Comparison of ENCODE assay signal across 18 mouse cellular contexts in the genomic region with DNA sequence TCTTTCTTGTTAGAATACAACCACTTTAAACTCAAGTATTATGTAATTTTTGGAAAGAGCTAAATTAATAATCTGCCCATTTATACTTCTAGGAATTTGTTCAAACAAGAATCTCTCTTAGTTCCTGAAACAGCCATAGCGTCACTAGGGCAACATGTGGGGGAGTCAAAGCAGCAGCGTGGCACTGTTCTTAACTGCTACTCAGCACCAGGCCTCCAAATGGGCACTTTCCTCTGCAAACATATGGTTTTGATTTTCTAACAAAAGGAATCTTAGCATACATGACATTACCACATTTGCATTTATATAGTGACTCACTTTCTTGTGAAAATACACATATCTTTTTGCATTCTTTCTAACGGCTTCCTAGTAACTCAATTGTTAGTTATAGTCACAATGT. TPM values are rescaled to one million over a fixed set of nuclear protein-coding genes. Genes with fewer than 3 reads are reported as not detected.
"Had no signal": no experiment of that assay in that cellular context is flagged by ENCODE, and none has a peak within 500 bp of the region (broad histone marks: within the 10 kb centered on the region; RNA-seq: fewer than 3 reads in every experiment).

No protein-coding gene starts in this region.

- H3K9ac ChIP-seq: liver, embryonic 14.5 days; neural tube, embryonic 15.5 days had no signal

- H3K36me3 ChIP-seq: midbrain, embryonic 10.5 days; neural tube, embryonic 15.5 days had no signal

- H3K4me2 ChIP-seq: neural tube, embryonic 15.5 days had no signal

- H3K27me3 ChIP-seq: neural tube, embryonic 15.5 days had no signal

- DNase-seq: kidney, adult 8-10 months; kidney, postnatal 25 days; liver; lung, adult 18-20 months; lung, postnatal 10 days; lung, postnatal 4 days; midbrain, embryonic 14.5 days; thymus, adult 2 months; thymus, postnatal 25 days had no signal

- H3K4me1 ChIP-seq: midbrain, embryonic 10.5 days; neural tube, embryonic 15.5 days had no signal

- H3K9me3 ChIP-seq: midbrain, embryonic 10.5 days; neural tube, embryonic 15.5 days had no signal

- H3K27ac ChIP-seq: liver, embryonic 14.5 days; midbrain, embryonic 10.5 days; neural tube, embryonic 15.5 days; stomach, postnatal 0 days had no signal

- ATAC-seq: intestine, embryonic 16.5 days had no signal

- H3K4me3 ChIP-seq: midbrain, embryonic 10.5 days; myocyte; neural tube, embryonic 15.5 days had no signal

RNA-seq across cellular contexts. Expression of a gene that starts 45.3 kb away (rescaled TPM):
- polyA plus RNA-seq: kidney, embryonic 16.5 days; limb, embryonic 11.5 days; myocyte; neural tube, embryonic 15.5 days; stomach, postnatal 0 days had no signal

RNA-seq across cellular contexts. Expression of a gene that starts 45.8 kb away (rescaled TPM):
- polyA plus RNA-seq: midbrain, embryonic 10.5 days; midbrain, embryonic 14.5 days; myocyte had no signal

RNA-seq across cellular contexts. Expression of a gene that starts 52.3 kb away (rescaled TPM):
- polyA plus RNA-seq: intestine, embryonic 16.5 days; kidney, embryonic 16.5 days; limb, embryonic 11.5 days; midbrain, embryonic 14.5 days; myocyte; neural tube, embryonic 11.5 days; neural tube, embryonic 15.5 days; stomach, postnatal 0 days had no signal
